Mouse (Mus musculus): ENCODE results near the gene Afg1l.

Gene Afg1l

GRCm38 (mm10) chr10:42478341-42478720 is at the start of gene Afg1l:
Afg1l (minus strand) TSS chr10:42478565.
- DNase-seq = peak; percentile 98

GRCm38 (mm10) chr10:42525682-42526081 is 47.3 kb upstream of the Afg1l start:
- DNase-seq = no peak

GRCm38 (mm10) chr10:42523556-42524162 is 45.3 kb upstream of the Afg1l start:
- no peak for DNase-seq

- DNase-seq = no peak
Measured at GRCm38 (mm10) chr10:42522912-42523311, 44.5 kb upstream of the Afg1l start.

GRCm38 (mm10) chr10:42521315-42521981 is 43.1 kb upstream of the Afg1l start:
- DNase-seq = no peak

GRCm38 (mm10) chr10:42518363-42518762 is 40.0 kb upstream of the Afg1l start:
- no peak for DNase-seq

GRCm38 (mm10) chr10:42514125-42514524 is 35.8 kb upstream of the Afg1l start:
- DNase-seq = no peak

GRCm38 (mm10) chr10:42511184-42512135 is 33.1 kb upstream of the Afg1l start:
- no peak for DNase-seq

GRCm38 (mm10) chr10:42510141-42510540 is 31.8 kb upstream of the Afg1l start:
- no peak for DNase-seq

- no peak for DNase-seq
Measured at GRCm38 (mm10) chr10:42504096-42504710, 25.8 kb upstream of the Afg1l start.

- DNase-seq = peak; percentile 57 to 77
Measured at GRCm38 (mm10) chr10:42502349-42503111, 24.2 kb upstream of the Afg1l start.

- DNase-seq = peak; percentile 96 to 99
Measured at GRCm38 (mm10) chr10:42501775-42502348, 23.5 kb upstream of the Afg1l start, which contains the start of gene Snx3. Snx3 (plus strand) TSS chr10:42502030.

- no peak for DNase-seq
Measured at GRCm38 (mm10) chr10:42501161-42501560, 22.8 kb upstream of the Afg1l start.

- peak; percentile 33 to 63 for DNase-seq
Measured at GRCm38 (mm10) chr10:42500611-42501010, 22.2 kb upstream of the Afg1l start.

- DNase-seq = peak in 1 of 2 experiments; percentile 33
Measured at GRCm38 (mm10) chr10:42493000-42493399, 14.6 kb upstream of the Afg1l start.

- DNase-seq = no peak
Measured at GRCm38 (mm10) chr10:42492027-42492771, 13.8 kb upstream of the Afg1l start.

- DNase-seq = no peak
Measured at GRCm38 (mm10) chr10:42491158-42491557, 12.8 kb upstream of the Afg1l start.

- DNase-seq = no peak
Measured at GRCm38 (mm10) chr10:42488606-42489296, 10.4 kb upstream of the Afg1l start.

GRCm38 (mm10) chr10:42480719-42481118 is 2.4 kb upstream of the Afg1l start:
- DNase-seq = no peak
